22 mouse cellular contexts compared by ENCODE assay signal in the genomic region with DNA sequence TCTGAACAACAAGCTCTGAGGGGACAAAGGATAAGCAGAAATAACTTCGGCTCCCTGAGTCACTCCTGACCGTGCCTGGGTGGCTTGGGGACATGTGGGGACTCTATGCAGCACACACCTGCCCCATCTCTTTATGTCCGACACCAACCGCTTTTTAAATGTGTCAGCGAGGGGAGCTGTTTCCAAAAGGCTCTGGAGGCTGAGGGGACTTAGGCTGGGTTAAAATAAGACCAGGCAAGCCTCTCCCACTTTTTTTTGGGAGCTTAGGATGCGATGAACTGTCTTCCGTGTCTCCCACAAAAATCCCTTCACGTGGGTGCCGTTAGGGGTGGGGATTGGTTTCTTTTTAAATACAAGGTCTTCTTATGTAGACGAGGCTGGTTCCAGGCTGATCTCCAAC. TPM values are rescaled to one million over a fixed set of nuclear protein-coding genes. Genes with fewer than 3 reads are reported as not detected.
"Had no signal": no experiment of that assay in that cellular context is flagged by ENCODE, and none has a peak within 500 bp of the region (broad histone marks: within the 10 kb centered on the region; RNA-seq: fewer than 3 reads in every experiment).

No protein-coding gene starts in this region.

- H3K4me1 ChIP-seq: heart, embryonic 15.5 days; liver, embryonic 12.5 days had no signal

- H3K4me3 ChIP-seq: heart, adult 2 months; heart, embryonic 13.5 days; heart, embryonic 15.5 days; hindbrain, embryonic 13.5 days; hindbrain, embryonic 15.5 days; limb, embryonic 10.5 days; limb, embryonic 12.5 days; liver, embryonic 12.5 days had no signal

- H3K27me3 ChIP-seq: hindbrain, embryonic 15.5 days; liver, embryonic 12.5 days had no signal

- H3K36me3 ChIP-seq: heart, embryonic 13.5 days; heart, embryonic 15.5 days; hindbrain, embryonic 13.5 days; hindbrain, embryonic 15.5 days; limb, embryonic 10.5 days; limb, embryonic 12.5 days; liver, embryonic 12.5 days had no signal

- DNase-seq: gastrocnemius, postnatal 14 days; gastrocnemius, postnatal 36 days; heart, adult 11 months; heart, adult 2 months; heart, postnatal 14 days; heart, postnatal 36 days; kidney, adult 11 months; kidney, adult 8-10 months; kidney, postnatal 10 days; kidney, postnatal 25 days; kidney, postnatal 4 days; layer of hippocampus, adult 9-11 months had no signal

- H3K27ac ChIP-seq: heart, adult 2 months; heart, embryonic 13.5 days; heart, embryonic 15.5 days; hindbrain, embryonic 13.5 days; hindbrain, embryonic 15.5 days; hindbrain, postnatal 0 days; limb, embryonic 10.5 days; limb, embryonic 12.5 days; liver, embryonic 12.5 days; liver, embryonic 14.5 days had no signal

RNA-seq across cellular contexts. Expression of a gene that starts 22.5 kb away (rescaled TPM):
- polyA plus RNA-seq: liver, adult 2 months had no signal
